Mouse (Mus musculus): ENCODE data around the gene Ugt1a6b. TPM values are rescaled to one million over a fixed set of nuclear protein-coding genes. Genes with fewer than 3 reads are reported as not detected.
"Not testable (repeated sequence)": the region's sequence is repeated elsewhere in the genome, so short reads cannot be mapped to it uniquely, and the experiment has no call there.

Ugt1a6b gene
- polyA plus RNA-seq, 1 experiment from 2014 or later, result 2.6 TPM

DNA sequence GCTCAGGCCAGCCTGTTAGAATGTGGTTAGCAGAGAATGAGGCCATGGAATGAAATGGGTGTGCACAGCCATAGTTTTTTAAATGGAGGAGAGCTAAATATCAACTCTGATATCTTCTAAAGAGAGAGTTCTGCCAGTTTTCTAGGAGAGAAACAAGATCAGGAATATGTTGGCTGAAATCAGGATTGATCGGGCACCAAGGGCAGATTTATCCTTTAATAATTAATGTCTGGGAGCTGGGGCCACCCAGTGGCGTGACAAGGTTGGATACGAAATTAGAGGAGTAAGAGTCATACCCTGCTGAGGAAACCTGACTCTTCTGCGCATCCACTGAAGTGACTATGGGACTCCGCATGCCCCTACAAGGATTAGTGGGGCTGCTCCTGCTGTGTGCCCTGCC lies 62.7 kb downstream of the Ugt1a6b start, which contains the start of gene Ugt1a5:
Gene Ugt1a5 (plus strand): TSS at position 302 of the 400 bp plus-strand sequence.
- Histone ChIP-seq H3K27me3 (no peaks in the 10 kb centered on the region), H3K9ac (no peak within 1 kb of the TSS), H3K27ac (replicated peaks) (no peak within 1 kb of the TSS), H3K4me2 (no peak within 1 kb of the TSS), H3K4me3 (no peak within 1 kb of the TSS), H3K9me3 (no peaks in the 10 kb centered on the region), H3K36me3 (no peaks in the 10 kb centered on the region), H3K4me1 (replicated peaks) (no peaks in the 10 kb centered on the region)
- ATAC-seq (ENCODE audit: low FRiP score, low read depth), result no peak
- WGBS, result 80% methylated on average over 5 of the region's 5 CpGs

DNA sequence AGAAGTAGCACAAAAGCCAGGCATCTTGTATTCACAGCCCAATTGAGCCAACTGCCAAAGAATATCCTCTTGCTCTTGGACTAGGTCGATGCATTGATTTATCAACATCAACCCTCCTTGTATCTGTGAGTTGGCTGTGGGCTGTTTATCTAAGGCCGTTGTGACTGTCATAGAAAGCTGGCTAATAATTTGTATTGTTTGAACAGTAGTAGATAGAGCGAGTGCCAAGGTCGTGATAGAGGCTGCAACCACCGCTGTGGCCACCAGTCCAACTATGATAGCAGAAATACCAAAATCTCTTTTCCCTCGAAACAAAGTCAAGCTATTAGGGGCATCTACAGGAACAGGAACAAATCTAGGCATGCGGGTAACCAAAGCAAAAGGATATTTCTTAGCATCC lies 69.1 kb downstream of the Ugt1a6b start:
- H3K4me1 ChIP-seq (replicated peaks); H3K9me3 ChIP-seq; H3K4me2 ChIP-seq; ATAC-seq (ENCODE audit: low FRiP score, low read depth); H3K27ac ChIP-seq (replicated peaks); H3K4me3 ChIP-seq; H3K9ac ChIP-seq; H3K27me3 ChIP-seq; H3K36me3 ChIP-seq: not testable (repeated sequence)
- 87% methylated on average over 6 of the region's 7 CpGs for WGBS

DNA sequence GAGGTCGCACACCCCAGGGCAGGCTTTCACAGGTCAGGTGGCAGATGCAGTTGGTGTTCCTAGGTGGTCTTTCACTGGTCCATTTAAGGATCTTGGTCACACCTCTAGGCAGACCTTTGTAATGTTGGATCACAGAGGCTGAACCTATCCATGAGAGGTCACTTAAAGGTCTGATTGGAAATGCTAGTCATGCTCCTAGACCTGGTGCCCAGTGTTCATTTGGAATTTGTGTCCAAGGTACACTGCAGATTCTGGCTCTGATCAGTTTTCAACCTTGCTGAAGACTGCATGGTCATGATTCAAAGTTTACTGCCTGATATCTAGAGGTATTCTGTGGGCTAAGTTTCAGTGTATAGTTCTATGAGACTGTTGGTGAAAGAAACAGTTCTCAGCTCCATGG lies 76.6 kb downstream of the Ugt1a6b start:
- Histone ChIP-seq H3K9ac (no peak overlapping the region), H3K9me3 (no peaks in the 10 kb centered on the region; the same call in 1 of the 2 replicates), H3K27me3 (no peaks in the 10 kb centered on the region), H3K27ac (replicated peaks) (no peak overlapping the region), H3K36me3 (no peaks in the 10 kb centered on the region), H3K4me2 (no peak overlapping the region), H3K4me1 (replicated peaks) (no peaks in the 10 kb centered on the region), H3K4me3 (no peak overlapping the region)
- 92% methylated on average over 1 of the region's 1 CpGs for WGBS
- no peak for ATAC-seq (ENCODE audit: low FRiP score, low read depth)

DNA sequence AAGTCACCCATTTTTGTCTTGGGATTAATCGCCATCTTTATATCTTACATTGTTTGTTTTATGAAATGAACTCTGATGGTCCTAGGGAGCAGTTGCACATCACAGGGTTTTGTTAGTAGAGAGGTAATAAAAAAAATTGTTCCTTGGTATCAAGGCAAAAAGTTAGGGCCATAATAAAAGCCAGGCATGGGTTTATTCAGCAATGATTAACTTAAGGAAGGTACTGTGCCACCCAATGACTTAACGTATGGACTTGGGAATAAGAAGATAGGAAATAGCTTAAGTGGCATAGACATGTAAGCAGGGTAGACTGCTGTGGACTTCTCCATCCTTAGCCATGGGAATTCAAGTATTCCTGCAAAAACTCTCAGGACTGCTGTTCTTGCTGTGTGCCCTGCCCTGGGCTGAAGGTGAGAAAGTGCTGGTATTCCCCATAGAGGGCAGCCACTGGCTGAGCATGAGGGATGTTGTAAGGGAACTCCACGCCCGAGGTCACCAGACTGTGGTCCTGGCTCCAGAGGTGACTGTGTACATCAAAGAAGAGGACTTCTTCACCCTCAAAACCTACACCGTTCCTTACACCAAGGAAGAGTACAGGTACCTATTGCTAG lies 83.4 kb downstream of the Ugt1a6b start:
- Histone ChIP-seq H3K4me1 (replicated peaks) (no peaks in the 10 kb centered on the region), H3K27ac (replicated peaks) (no peak overlapping the region), H3K9ac (no peak overlapping the region), H3K4me3 (no peak overlapping the region), H3K36me3 (no peaks in the 10 kb centered on the region), H3K4me2 (no peak overlapping the region), H3K9me3 (no peaks in the 10 kb centered on the region), H3K27me3 (no peaks in the 10 kb centered on the region)
- 86% methylated on average over 5 of the region's 5 CpGs for WGBS
- ATAC-seq (ENCODE audit: low FRiP score, low read depth), result no peak

DNA sequence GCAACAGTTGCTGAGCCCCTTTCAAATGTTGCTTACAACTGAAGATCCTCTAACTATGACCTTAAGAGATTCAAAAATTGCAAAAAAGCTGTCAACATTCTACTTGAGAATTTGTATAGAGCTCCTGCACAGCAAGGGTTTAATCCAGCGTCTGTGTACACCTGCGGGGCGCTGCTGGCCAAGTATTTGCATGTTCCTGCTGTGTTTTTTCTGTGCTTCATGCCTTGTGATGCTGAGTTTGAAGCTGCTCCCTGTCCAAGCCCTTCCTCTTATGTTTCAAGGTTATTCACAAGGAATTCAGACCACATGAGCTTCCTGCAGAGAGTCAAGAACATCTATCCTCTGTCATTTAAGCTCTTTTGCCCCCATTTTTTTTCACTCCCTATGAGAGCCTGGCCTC lies 89.1 kb downstream of the Ugt1a6b start:
- no peak overlapping the region for H3K27ac ChIP-seq (replicated peaks)
- H3K36me3 ChIP-seq, result no peaks in the 10 kb centered on the region
- no peak overlapping the region for H3K4me2 ChIP-seq
- H3K9ac ChIP-seq, result no peak overlapping the region
- no peak for ATAC-seq (ENCODE audit: low FRiP score, low read depth)
- no peaks in the 10 kb centered on the region for H3K27me3 ChIP-seq
- 70% methylated on average over 3 of the region's 3 CpGs for WGBS
- no peak overlapping the region for H3K4me3 ChIP-seq
- H3K9me3 ChIP-seq, result no peaks in the 10 kb centered on the region
- no peaks in the 10 kb centered on the region for H3K4me1 ChIP-seq (replicated peaks)

DNA sequence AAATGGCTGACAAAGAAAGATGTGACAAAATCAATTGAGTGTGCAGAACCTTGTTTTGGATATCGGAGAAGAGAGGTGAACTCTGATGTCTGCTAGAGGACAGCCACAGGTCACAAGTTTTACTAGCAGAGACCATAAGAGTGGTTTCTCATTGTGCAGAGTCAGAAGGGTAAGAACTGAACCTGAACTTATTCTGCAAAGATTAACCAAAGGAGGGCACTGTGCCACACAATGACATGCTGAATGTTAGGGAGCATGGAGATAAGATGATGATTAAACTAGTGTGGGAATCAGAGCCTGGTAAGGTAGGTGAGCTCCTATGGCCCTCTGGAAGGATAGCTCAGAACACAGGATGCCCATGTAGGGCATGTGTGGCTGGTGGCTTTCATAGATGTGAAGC lies 92.6 kb downstream of the Ugt1a6b start:
- 91% methylated on average over 1 of the region's 1 CpGs for WGBS
- Histone ChIP-seq H3K9me3 (no peaks in the 10 kb centered on the region), H3K27me3 (no peaks in the 10 kb centered on the region), H3K9ac (no peak overlapping the region), H3K4me3 (no peak overlapping the region), H3K27ac (replicated peaks) (no peak overlapping the region), H3K36me3 (no peaks in the 10 kb centered on the region), H3K4me1 (replicated peaks) (no peaks in the 10 kb centered on the region), H3K4me2 (no peak overlapping the region)
- no peak for ATAC-seq (ENCODE audit: low FRiP score, low read depth)

DNA sequence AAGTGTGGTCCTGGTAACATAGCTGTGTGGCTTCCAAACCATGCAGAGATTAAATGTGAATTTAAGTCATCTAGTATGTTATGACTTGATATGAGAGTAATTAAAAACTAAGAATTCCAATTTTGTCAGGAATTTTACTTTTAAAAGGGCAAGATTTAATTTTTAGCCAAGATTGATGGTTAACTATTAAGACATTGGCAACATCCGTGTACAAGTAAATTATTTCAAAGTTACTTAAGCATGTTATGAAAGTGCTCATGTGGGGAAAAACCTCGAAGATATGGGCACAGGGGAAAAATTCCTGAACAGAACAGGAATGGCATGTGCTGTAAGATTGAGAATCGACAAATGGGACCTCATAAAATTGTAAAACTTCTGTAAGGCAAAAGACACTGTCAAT lies 94.4 kb downstream of the Ugt1a6b start:
- no peak overlapping the region for H3K27ac ChIP-seq (replicated peaks)
- no peaks in the 10 kb centered on the region for H3K9me3 ChIP-seq
- 81% methylated on average over 3 of the region's 3 CpGs for WGBS
- no peak overlapping the region for H3K4me2 ChIP-seq
- no peak overlapping the region for H3K9ac ChIP-seq
- H3K27me3 ChIP-seq, result no peaks in the 10 kb centered on the region
- no peaks in the 10 kb centered on the region for H3K36me3 ChIP-seq
- no peak for ATAC-seq (ENCODE audit: low FRiP score, low read depth)
- H3K4me1 ChIP-seq (replicated peaks), result no peaks in the 10 kb centered on the region
- no peak overlapping the region for H3K4me3 ChIP-seq

DNA sequence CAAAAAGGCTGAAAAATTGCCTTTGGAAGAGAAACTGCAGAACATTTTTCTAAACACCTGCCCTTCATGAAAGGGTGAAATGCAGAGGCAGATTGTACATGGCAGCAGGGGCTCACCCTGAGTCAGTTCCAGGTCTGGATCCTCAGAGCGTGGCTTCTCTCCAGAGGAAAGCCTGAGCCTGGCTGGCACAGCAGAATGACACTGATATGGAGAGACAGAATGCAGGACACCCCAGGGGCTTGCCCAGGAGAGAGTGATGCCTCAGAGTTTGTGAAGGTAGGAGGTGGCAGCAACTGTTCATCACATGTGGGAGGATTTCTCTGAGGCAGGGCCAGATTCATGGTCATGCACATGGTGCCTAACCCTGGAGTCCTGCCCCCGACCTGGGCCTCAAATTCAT lies 96.9 kb downstream of the Ugt1a6b start:
- no peak overlapping the region for H3K9ac ChIP-seq
- no peak overlapping the region for H3K4me3 ChIP-seq
- 0 out of 2 replicates have a peak, but pooled peaks cover 8% of the 10 kb centered on the region for H3K9me3 ChIP-seq
- no peak overlapping the region for H3K27ac ChIP-seq (replicated peaks)
- ATAC-seq (ENCODE audit: low FRiP score, low read depth), result no peak
- H3K4me2 ChIP-seq, result no peak overlapping the region
- no peaks in the 10 kb centered on the region for H3K27me3 ChIP-seq
- peaks cover 8% of the 10 kb centered on the region; the same call in 1 of the 2 replicates for H3K36me3 ChIP-seq
- 72% methylated on average over 2 of the region's 2 CpGs for WGBS
- no peaks in the 10 kb centered on the region for H3K4me1 ChIP-seq (replicated peaks)

DNA sequence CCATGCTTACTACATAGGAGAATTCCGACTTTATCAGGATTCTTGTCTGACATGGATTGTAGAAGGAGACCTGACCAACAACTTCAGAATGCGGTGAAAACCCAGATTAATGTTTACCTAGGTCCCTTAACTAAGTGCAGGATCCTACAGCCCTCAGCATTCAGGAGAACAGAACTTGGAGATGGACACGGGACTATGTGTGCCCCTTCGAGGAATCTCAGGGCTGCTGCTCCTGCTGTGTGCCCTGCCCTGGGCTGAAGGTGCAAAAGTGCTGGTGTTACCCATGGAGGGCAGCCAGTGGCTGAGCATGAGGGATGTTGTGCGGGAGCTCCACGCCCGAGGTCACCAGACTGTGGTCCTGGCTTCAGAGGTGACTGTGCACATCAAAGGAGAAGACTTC lies 97.4 kb downstream of the Ugt1a6b start, which contains the start of gene Ugt1a2:
Gene Ugt1a2 (plus strand): TSS at position 146 of the 400 bp plus-strand sequence.
- Histone ChIP-seq H3K4me3 (no peak within 1 kb of the TSS), H3K4me2 (no peak within 1 kb of the TSS), H3K9ac (no peak within 1 kb of the TSS), H3K27ac (replicated peaks) (no peak within 1 kb of the TSS), H3K27me3 (no peaks in the 10 kb centered on the region), H3K4me1 (replicated peaks) (peaks cover 3% of the 10 kb centered on the region; the same call in 1 of the 2 replicates), H3K9me3 (0 out of 2 replicates have a peak, but pooled peaks cover 8% of the 10 kb centered on the region), H3K36me3 (peaks cover 8% of the 10 kb centered on the region; the same call in 1 of the 2 replicates)
- WGBS, result 83% methylated on average over 7 of the region's 7 CpGs
- no peak for ATAC-seq (ENCODE audit: low FRiP score, low read depth)

DNA sequence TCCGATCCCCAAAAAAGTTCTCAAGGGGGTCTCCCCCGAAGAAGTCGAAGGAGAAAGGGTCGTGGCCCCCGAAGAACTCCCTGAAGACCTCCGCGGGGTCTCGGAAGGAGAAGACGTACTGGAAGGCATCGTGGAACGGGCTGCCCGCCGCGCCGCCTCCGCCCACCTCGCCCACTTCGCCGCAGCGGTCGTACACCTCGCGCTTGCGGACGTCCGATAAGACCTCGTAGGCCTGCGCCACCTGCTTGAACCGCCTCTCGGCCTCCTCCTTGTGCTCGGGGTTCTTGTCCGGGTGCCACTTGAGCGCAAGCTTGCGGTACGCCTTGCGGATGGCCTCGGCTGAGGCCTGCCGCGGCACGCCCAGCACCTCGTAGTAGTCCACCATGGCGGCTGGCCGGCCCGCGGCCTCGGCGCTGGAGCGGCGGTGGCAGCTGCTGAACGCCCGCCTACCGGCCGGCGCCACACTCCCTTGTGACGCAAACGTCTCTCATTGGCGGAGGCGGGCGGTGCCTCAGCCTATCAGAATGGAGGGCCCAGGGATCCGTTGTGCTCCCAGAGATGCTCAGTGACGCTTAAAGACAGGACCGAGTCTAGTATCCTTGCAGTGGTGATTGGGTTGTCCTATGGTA lies 102.4 kb downstream of the Ugt1a6b start, which contains the start of gene Dnajb3:
Gene Dnajb3 (minus strand): TSS at position 489 of the 629 bp plus-strand sequence.
- WGBS, result 6% methylated on average over 62 of the region's 62 CpGs
- peak; percentile 100 for ATAC-seq (ENCODE audit: low FRiP score, low read depth)

DNA sequence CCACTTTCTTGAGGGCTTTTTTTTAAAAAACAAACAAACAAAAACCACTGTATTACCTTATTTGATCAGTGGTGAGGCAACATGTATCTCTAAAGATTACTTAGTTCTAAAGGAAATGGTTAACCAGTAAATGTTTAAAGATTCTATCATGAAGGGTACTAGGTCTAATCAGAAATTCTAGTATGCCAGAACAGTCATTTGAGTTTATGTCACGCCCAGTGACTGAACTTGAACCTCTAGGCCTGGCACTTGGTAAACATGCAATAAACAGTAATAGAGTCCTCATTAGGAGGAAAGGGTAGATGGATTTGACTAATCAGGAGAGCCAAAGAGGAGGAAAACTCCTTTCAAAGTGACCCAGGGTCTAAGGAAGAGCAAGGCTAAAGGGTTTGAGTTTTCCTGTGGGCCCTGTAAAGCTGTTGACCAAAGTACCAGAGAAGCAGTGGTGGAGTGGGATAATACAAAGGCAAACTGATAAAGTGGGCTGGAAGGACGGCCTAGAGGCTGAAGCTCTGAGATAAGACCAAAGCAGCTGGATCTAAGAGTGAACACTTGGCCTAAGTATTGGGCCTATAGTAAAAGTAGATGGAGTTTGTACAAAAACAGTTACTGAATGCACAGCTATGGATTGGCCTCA lies 103.9 kb downstream of the Ugt1a6b start:
- peaks cover 15% of the 10 kb centered on the region for H3K9me3 ChIP-seq
- peaks cover 8% of the 10 kb centered on the region for H3K4me1 ChIP-seq (replicated peaks)
- 84% methylated on average over 2 of the region's 2 CpGs for WGBS
- no peak overlapping the region for H3K4me3 ChIP-seq
- no peaks in the 10 kb centered on the region for H3K27me3 ChIP-seq
- H3K4me2 ChIP-seq, result no peak overlapping the region
- no peak overlapping the region for H3K9ac ChIP-seq
- H3K27ac ChIP-seq (replicated peaks), result no peak overlapping the region
- no peak for ATAC-seq (ENCODE audit: low FRiP score, low read depth)
- peaks cover 8% of the 10 kb centered on the region; the same call in 1 of the 2 replicates for H3K36me3 ChIP-seq

More for the DNA sequence above, 102.4 kb downstream of the Ugt1a6b start, which contains the start of gene Dnajb3:
- Histone ChIP-seq H3K4me2 (peak within 1 kb of the TSS; percentile 77), H3K4me1 (replicated peaks) (peaks cover 8% of the 10 kb centered on the region), H3K9ac (peak within 1 kb of the TSS; percentile 55), H3K27me3 (no peaks in the 10 kb centered on the region), H3K27ac (replicated peaks) (peak within 1 kb of the TSS; percentile 57; the same call in 1 of the 2 replicates), H3K9me3 (0 out of 2 replicates have a peak, but pooled peaks cover 8% of the 10 kb centered on the region), H3K36me3 (peaks cover 8% of the 10 kb centered on the region; the same call in 1 of the 2 replicates), H3K4me3 (peak within 1 kb of the TSS; percentile 46)

DNA sequence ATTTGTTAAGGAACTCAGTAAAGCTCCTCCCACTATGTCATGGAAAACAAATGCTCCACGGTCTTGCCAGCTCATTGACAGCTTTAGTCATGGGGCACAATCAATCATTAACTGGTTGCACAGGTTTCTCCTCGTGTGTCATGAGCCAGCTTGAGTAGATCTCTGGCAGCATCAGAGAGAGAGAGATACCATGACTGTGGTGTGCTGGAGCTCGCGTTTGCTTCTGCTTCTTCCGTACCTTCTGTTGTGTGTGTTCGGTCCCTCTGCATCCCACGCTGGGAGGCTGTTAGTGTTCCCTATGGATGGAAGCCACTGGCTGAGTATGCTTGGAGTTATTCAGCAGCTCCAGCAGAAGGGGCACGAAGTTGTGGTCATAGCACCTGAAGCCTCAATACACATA lies 108.8 kb downstream of the Ugt1a6b start, which contains the start of gene Ugt1a1:
Gene Ugt1a1 (plus strand): TSS at position 148 of the 400 bp plus-strand sequence.
- no peak within 1 kb of the TSS for H3K4me3 ChIP-seq
- H3K27me3 ChIP-seq, result no peaks in the 10 kb centered on the region
- ATAC-seq (ENCODE audit: low FRiP score, low read depth), result peak; percentile 31; the same call in 1 of the 2 replicates
- no peaks in the 10 kb centered on the region for H3K36me3 ChIP-seq
- H3K4me1 ChIP-seq (replicated peaks), result no peaks in the 10 kb centered on the region
- peaks cover 52% of the 10 kb centered on the region for H3K9me3 ChIP-seq
- no peak within 1 kb of the TSS for H3K27ac ChIP-seq (replicated peaks)
- H3K9ac ChIP-seq, result no peak within 1 kb of the TSS
- WGBS, result 69% methylated on average over 8 of the region's 8 CpGs
- no peak within 1 kb of the TSS for H3K4me2 ChIP-seq

Data from hindbrain, embryonic 15.5 days (tissue).